Mouse (Mus musculus) megakaryocyte progenitor cell, adult 5-6 weeks (primary cell): Measurements from ENCODE around the gene Shc4. TPM values are rescaled to one million over a fixed set of nuclear protein-coding genes. Genes with fewer than 3 reads are reported as not detected.
A peak's percentile ranks its signal among the peaks of the same experiment; 100 is the strongest.

Experiments used
- ATAC-seq: replicated peaks from 2 replicates; pipeline ENCODE4 v1.8.0; 2016; ENCODE audit warnings: mild to moderate bottlenecking, moderate TSS enrichment, inconsistent platforms; ENCODE audit not compliant: poor library complexity
- total RNA-seq, 2 experiments: library from RNA; stranded (forward) in 1 of 2; stranded (reverse) in 1 of 2; fragments of 157-497, 149-512 nt in 1 of 2; fragments of 200-1000 nt in 1 of 2; gene quantifications; 2 replicates each; pipeline versions ENCODE4 v1.2.3 to v1.2.4; 2015 to 2017

The Shc4 gene
- total RNA-seq, 2 experiments from 2014 or later = 0.12 to 0.52 TPM

GRCm38 (mm10) chr2:125685441-125686150 lies 38.4 kb downstream of the Shc4 start:
- ATAC-seq = no peak

DNA sequence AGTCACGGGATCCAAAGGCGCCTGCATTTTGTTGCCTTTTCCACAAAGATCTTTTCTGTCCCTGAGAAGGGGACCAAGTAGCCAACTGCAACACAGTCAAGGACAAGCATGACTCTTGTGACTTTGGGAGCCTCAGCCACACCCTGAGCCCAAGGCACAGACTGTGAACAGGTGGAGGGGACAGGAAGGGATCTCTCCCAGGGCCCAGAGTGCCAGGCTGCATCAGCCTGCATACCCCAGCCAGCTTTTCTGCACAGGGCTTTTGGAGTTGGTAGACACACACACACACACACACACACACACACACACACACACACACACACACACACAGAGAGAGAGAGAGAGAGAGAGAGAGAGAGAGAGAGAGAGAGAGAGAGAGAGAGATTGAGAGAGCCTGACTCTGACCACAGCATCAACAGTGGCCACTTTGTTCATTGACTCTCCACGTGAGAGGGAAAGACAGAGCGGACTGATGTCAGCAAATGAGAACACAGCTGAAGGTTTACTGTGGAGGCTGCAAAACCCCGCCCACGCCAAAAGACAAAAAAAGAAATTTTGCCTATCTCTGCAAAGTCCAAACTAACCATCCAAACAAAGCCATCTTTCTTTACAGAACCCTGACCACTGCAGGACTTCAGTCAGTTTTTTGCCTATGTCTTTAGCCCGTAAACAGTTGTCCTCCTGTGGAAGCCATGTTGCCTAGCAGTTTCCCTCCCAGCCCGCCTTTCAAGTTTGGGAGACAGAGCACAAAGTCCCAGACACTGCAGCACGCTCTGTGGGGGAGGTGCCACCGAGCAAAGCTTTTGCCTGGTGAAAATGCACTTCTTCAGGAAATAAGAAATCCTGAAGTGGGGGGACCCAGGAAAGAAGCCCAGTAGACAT lies 39.1 kb downstream of the Shc4 start:
- ATAC-seq = no peak

GRCm38 (mm10) chr2:125683895-125684294 lies 40.1 kb downstream of the Shc4 start:
- ATAC-seq = peak; percentile 79

DNA sequence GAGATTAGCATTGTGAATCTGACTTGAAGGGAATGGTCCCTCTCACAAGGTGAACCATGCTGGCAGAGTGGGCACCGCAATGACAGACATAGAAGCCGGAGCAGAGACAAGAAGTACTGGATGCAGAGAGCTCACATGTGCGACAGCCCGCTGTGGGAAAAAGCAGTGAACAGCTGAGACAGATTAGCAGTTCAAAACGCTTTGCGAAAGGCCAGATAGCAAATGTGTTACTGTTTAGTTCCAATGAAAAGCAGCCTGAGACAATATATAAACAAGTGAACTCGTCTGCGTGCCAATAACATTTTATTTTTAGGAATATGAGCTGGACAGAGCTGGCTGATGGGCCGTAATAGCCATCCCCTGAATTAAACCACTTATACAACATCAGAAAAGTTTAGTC lies 42.1 kb downstream of the Shc4 start:
- no peak for ATAC-seq

GRCm38 (mm10) chr2:125672957-125673631 lies 50.9 kb downstream of the Shc4 start, which contains the start of gene Eid1:
Gene Eid1 (plus strand): TSS chr2:125673095.
- ATAC-seq = peak; percentile 89

DNA sequence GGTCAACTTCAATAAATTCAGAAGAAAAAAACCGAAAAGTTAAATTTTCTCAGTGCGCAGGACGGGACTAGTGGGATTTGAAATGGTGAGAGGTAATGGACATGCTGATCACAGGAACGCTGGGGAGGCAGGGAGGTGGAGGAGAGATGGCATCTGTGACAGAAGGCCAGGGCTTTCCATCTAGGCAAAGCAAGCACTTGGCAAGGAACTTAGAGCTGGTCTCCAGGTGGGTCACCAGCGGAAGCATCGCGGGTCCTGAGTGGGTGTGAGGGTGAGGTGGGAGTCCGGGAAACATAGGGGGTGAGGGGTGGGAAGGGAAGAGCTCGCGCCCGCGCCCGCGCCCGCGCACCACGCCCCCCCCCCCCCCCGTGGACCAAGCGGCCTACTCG lies 51.4 kb downstream of the Shc4 start:
- 0 out of 2 replicates have a peak, but pooled peaks have one; percentile 6 for ATAC-seq

DNA sequence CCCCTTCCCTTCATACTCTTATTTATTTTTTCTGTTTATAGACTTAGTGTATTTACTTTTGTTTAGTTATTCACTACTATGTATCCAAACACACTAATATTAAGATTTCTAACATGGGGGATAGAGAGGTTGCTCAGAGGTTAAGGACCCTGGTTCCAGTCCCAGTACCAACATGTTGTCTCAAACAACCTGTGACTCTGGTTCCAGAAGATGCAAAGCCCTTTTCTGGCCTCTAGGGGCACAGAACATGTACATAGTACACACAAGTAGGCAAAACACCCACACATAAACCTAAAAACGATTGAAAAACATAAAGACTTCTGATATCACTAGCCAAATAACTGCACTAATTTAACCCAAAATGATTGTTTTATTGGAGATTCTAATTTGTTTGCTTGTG lies 53.1 kb downstream of the Shc4 start:
- 0 out of 2 replicates have a peak, but pooled peaks have one; percentile 24 for ATAC-seq

GRCm38 (mm10) chr2:125667721-125668120 lies 56.2 kb downstream of the Shc4 start:
- ATAC-seq = no peak

DNA sequence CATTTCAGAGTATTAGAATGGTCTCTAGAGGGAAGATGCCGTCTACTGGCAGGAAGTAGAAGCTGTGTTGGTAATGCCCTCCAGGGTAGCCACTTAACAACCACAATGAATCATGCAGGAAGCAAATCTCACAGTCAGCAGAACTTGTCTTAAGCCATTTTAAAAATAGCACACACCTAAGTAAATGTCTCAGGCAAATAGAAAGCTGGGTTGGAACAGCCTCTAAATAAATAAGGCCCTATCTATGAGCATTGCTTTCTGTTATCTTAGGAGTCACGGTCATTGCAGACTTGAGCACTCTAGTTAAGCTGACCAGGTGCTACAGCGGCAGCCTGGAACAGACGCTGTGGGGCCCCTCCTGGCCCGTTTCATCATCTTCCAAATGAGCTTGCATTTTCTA lies 56.8 kb downstream of the Shc4 start:
- peak; percentile 66 for ATAC-seq

- ATAC-seq = peak; percentile 65
These were observed 57.3 kb downstream of the Shc4 start for GRCm38 (mm10) chr2:125666668-125667067.

DNA sequence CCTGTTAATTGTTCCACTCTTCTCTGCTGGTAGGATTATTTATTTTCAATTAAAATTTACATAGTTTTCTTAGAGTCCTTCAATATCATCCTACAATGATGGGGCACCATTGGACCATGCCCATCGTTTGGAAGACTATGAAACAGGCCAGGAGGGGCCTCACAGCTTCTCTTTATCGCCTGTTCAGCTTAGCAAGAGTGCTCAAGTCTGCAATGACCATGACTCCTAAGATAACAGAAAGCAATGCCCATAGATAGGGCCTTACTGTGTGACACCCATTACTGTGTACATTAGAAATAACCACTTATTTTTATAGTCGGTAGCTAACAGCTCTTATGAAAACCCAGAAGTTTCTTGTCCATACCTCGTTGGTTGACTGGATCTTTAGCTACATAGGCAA lies 58.0 kb downstream of the Shc4 start:
- ATAC-seq = peak; percentile 18; the same call in 1 of the 2 replicates

- no peak for ATAC-seq
These were observed 58.7 kb downstream of the Shc4 start for GRCm38 (mm10) chr2:125665213-125665612.

- ATAC-seq = no peak
These were observed 61.4 kb downstream of the Shc4 start for GRCm38 (mm10) chr2:125662517-125662916.

GRCm38 (mm10) chr2:125661156-125661555 lies 62.8 kb downstream of the Shc4 start:
- ATAC-seq = no peak

DNA sequence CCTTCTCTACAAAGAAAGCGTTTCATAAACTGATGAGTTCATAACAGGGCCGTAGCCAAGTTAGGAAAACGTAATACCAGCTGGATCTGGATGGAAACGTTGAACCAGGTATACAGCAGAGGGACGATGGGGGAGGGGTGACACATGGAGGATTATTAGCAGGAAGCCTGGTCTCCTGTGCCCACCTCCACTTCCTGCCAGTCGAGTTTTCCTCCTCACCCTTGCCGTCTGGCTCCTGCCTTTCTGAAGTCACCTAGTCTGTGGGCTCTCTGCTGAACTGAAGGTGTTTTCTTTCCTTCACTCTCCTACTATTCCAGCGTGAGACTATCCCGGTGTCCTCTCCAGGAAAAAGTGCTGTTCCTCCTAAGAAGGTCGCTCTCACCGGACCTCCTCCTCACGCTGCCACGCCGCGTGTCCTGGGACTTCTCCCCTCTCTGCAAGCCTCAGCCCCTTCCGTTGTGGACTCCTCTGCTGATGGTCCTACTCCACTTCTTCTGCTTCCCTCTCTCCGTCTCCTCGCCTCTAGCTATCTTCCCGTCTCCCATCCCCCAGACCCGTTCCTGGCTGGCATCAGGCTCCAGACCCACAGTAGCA lies 63.3 kb downstream of the Shc4 start:
- ATAC-seq = no peak

GRCm38 (mm10) chr2:125659823-125660536 lies 64.0 kb downstream of the Shc4 start:
- ATAC-seq = peak; percentile 96

DNA sequence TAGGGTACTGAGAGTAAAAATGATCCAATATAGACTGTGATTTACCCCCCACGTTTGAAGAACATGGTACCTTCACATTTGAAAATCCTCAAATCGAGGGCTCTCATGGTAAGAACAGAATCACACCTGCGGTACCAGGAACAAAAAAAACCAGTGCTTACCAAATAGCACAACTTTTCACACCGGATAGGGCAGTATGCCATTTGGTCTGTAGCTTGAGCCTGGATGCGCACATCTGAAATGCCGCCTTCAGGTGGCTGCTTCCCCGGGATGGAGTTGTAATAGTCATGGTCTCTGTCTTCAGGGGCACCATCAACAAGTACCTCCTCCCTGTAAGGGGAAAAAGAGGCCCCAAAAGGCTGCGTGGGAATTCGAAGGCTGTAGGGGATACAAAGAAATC lies 68.6 kb downstream of the Shc4 start:
- no peak for ATAC-seq

GRCm38 (mm10) chr2:125653286-125653685 lies 70.7 kb downstream of the Shc4 start:
- no peak for ATAC-seq

- ATAC-seq = no peak
These were observed 72.4 kb downstream of the Shc4 start for GRCm38 (mm10) chr2:125651563-125651962.

GRCm38 (mm10) chr2:125650742-125651352 lies 73.1 kb downstream of the Shc4 start:
- ATAC-seq = no peak
